Mouse (Mus musculus): ENCODE results near the gene Cenpl.
"Not testable (repeated sequence)": the region's sequence is repeated elsewhere in the genome, so short reads cannot be mapped to it uniquely, and the experiment has no call there.

Gene Cenpl

GRCm38 (mm10) chr1:161070352-161071271 lies at the start of gene Cenpl, which contains the start of gene Dars2:
Cenpl (plus strand) TSS chr1:161070713.
Dars2 (minus strand) TSS chr1:161070658.
- ATAC-seq (ENCODE audit: low TSS enrichment): peak; percentile 98

- peak; percentile 41; the same call in 1 of the 2 replicates for ATAC-seq (ENCODE audit: low TSS enrichment)
Measured at GRCm38 (mm10) chr1:161025410-161026210, 44.9 kb upstream of the Cenpl start.

GRCm38 (mm10) chr1:161027196-161027595 lies 43.3 kb upstream of the Cenpl start:
- no peak for ATAC-seq (ENCODE audit: low TSS enrichment)

DNA sequence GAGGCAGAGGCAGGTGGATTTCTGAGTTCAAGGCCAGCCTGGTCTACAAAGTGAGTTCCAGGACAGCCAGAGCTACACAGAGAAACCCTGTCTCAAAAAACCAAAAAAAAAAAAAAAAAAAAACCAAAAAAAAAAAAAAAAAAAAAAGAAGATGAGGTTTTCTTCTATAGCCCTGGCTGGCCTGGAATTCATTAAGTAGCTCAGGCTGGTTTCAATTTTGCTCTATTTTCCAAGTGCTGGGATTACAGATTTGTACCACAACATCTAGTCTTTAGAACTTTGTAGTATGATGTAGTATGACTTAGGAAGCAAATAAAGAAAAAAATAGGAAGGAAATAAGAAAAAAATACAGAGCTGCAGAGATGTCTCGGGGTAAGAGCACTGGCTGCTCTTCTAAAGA lies 42.1 kb upstream of the Cenpl start:
- ATAC-seq (ENCODE audit: low TSS enrichment): not testable (repeated sequence)

DNA sequence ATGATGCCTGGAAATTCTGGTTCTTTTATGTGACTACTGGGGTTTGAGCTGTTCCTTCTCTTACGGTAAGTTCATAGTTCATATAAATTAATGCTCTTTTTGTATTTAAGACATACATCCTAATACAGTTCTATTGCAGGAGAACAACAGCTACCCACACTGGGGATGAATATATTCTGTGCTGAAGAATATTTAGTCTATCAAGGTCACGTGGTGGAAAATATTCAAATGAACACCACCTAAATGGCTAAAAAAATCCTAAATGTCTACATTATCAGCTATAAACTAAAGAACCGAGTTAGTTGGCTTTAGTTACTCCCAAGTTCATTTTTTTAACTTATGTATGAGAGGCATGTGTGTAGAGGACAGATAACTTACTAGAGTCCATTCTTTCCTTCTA lies 40.5 kb upstream of the Cenpl start:
- ATAC-seq (ENCODE audit: low TSS enrichment): no peak

DNA sequence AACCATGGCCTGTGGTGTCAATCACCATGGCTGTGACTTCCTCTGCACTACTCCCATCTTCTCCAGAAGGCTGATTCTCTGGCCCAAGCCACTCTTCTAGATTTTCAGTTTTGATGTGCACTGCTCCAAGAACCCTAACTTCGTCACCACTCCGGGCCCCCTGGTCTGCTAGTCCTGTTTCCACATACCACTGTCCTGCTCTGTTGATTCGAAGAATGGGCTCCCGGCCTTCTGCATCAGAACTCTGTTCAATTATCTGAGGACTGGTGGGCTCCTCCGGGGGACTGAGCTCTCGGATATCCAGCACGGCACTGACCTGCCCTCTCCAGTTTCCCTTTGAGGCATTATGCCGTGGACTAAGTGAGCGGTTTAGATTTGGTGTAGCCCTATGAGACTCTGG lies 38.6 kb upstream of the Cenpl start:
- ATAC-seq (ENCODE audit: low TSS enrichment): no peak

- ATAC-seq (ENCODE audit: low TSS enrichment): no peak
Measured at GRCm38 (mm10) chr1:161032345-161032744, 38.2 kb upstream of the Cenpl start.

DNA sequence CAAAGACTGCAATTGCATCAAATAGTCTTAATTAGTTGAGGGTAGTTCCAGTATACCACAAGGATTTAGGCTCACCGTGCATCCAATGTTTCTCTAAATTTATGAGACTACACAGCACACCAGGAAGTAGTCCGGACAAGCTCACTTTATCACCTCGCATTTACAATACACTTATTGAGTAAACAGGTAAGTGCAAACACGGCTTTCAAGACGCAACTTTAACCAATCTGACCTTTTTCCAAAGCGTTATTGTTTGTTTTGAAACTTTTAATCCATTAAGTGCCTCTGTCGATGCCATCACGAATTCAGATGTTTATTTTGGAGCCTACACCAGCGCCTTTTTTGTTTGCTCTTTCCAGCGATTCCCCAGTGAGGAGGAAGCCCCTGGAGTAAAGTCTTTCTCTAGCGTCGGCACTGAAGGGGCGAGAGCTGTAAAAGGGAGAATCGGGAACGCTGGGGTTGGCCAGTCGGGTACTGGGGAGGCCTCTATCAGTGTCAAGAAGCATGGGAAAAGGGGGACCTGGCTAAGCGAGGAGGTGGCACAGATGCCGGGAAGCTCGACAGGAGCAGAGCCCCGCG lies 36.6 kb upstream of the Cenpl start:
- ATAC-seq (ENCODE audit: low TSS enrichment): peak; percentile 11

DNA sequence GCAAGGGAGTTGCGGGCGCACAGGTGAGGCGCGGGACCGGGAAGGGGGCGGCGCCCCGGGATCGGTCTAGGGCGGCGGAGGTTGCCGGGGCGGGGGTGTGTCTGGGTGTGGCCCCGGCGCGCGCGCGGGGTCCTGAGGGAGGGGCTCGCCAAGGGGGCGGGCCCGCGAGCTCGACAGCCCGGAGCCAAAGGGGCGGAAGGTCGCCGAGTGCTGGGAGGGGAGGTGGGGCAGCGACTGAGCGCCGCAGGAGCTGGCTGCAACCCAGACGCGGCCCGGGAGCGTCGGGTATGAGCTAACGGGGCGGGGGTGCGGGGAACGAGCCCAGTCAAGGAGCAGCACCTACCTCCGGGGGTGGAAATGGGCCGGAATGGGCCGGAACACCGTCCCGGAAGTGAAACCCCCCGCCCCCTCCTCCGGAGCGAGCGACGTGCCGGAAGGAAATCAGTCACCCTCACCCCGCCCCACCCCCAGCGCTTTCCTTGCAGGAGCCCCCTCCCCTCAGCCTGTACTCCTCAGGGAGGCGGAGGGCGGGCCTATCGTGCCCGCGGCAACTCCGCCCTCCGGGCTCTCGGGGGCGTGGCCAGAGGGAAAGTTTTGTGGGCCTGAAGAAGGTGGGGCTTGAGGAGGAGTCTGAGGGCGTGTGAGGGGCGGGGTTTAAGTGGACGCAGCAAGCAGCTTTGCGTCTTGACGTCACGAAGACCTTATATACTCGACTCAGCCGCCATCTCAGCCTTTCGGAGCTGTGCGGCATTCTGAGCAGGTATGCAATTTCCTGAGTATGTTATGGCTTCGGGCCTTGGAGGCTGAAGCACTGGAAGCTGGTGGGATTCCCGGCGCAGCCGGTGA lies 35.9 kb upstream of the Cenpl start, which contains the start of gene Zbtb37:
Gene Zbtb37 (minus strand): TSS at position 415 of the 846 bp plus-strand sequence.
- peak; percentile 80 for ATAC-seq (ENCODE audit: low TSS enrichment)

DNA sequence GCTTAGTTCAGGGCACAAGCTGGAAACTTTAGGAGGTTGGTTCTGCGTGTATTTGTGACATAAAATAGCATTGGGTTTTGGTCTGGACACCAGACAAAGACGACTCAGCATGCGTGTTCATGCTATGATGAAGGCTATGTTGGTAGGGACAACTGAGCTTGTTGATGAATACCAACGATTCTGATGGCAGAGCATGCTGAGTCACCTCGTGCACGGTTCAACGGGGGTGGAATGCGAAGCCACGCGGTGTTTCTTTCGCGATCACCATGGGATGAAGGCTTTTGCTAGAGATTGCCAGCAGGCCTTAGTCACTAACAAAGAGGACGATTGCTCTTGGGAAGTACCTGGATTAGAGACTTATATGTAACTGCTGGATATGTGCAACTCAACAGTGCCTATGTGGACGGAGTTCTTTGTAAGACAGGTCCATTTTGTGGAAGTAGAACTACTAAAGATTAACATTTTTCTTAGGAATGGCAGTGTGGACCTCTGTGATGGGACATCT lies 35.2 kb upstream of the Cenpl start:
- peak; percentile 39 for ATAC-seq (ENCODE audit: low TSS enrichment)

DNA sequence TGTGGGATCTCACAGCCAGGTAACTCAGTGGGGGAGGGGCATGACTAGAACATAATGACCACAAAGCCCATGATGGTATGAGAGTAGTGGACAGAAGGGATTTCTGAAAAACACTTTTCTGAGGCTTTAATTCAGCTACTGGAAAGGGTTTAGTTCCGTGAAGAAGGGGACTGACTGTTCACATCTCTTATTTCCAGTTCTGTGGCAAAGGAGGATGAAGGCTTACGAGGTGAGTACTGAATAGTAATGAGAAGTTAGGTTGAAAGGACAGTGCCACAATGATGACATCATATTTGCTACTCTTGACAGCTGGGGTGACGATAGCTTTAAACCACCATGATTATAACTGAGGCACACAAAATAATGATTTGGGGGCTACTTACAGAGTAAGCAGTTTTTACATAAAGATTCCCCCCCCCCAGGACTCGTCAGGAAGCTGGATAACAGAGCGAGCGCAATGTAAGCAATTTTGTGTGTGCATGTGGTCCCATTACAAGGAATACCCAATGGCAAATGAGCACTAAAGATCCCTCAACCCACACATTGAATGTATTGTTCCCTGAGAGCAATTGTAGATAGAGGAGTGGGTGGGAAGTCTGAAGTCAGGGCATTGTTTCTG lies 34.6 kb upstream of the Cenpl start:
- ATAC-seq (ENCODE audit: low TSS enrichment): no peak

DNA sequence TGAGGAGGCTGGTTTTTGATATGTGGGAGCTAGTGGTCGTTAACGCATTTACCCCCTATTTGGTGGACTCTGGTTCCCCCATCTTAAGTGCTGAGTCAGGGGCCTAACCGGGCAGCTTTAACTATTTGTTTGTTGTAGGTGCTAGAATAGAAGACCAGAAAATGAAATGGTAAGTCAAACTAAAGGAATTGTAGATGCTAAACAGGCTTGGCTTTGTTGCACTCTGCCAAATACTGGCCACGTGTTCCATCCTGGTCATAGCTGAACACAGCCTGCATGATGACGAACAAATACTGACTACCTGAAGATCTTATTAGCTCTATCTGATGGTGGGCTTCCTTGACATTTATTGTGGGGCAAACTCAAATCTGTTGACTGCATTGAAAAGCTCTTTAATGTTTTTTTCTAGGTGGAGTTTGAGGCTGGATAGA lies 34.1 kb upstream of the Cenpl start:
- ATAC-seq (ENCODE audit: low TSS enrichment): no peak

DNA sequence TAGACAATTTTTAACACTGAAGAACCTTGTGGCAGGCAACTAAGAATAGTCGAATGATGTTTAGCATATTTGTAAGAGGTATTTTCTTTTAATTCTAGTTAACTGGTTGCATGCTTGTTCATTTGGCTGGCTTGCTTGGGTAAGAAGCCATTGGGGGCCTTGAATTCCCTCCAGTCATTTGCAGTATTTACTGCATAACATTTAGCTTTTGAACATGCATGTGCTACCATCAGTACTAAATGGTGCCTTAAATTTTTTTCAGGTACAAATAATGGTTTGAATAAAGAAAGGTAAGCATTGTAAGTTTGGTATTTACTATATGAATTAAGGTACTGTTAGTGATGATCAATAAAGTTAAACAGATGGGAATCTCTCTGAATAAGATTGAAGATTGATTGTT lies 33.5 kb upstream of the Cenpl start:
- ATAC-seq (ENCODE audit: low TSS enrichment): no peak

GRCm38 (mm10) chr1:161037599-161037998 lies 32.9 kb upstream of the Cenpl start:
- no peak for ATAC-seq (ENCODE audit: low TSS enrichment)

GRCm38 (mm10) chr1:161038004-161038403 lies 32.5 kb upstream of the Cenpl start:
- ATAC-seq (ENCODE audit: low TSS enrichment): no peak

DNA sequence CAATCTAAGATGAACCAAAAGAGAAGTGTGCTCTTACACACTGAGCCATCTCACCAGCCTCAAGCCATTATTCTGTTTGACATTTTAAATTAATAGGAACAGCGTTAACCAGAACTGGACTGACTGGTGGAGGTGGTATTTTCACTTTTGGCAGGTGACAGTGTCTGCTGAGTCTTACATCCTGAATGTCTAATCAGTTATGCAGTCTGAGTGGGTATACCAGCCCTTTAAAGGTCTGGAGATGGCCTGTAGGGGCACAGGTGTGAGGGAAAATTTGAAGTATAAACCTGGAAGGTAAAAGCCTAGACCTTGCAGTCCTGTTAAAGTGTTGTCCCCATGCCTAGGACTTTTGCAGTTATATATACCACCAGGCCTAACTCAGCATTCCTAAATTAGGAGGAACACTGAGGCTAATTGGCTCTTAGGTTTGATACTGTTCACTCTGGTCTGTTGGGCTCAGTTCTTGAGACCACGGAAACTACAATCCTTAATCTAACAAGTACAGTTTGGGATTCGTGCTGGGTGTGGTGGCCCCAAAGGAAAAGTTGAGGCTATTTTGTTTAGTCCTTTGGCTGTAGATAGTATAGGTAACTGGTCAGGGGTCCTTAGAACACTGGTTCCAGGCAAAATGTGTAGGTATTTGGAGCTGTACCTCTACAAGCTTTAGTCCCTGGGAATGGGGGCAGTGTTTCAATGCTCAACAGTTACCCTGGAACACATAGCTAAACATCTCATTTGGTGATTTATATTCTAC lies 31.4 kb upstream of the Cenpl start:
- ATAC-seq (ENCODE audit: low TSS enrichment): no peak

DNA sequence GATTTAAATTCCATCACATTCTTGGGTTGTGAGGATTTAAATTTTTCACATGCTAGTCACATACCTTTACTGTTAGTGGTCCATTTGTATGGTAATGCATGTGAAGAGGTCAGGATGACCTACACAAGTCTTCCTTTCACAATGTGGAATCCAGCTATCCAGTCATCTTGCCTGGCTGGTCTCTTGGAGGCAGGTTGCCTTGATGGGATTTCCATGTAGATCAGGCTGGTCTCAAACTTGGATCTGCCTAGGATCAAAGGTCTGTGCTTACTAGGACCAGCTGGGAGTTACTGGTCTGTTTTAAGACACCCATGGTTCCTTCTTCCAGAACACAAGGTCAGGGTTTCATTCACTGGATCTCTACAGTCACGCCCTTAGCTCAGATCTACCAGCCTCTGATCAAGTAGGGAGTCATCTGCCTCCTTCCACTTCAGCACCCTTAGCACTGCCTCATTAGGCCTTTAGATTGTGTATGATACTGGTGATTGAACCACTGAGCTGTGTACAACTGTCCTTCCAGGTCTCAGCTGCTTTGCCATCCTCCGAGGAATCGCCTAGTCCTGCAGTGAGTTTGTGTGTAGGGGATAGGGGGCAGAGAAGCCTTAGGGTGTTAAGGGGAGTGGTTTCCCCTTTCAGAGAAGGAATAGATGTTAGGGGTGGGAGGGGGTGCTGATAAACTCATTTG lies 30.6 kb upstream of the Cenpl start:
- no peak for ATAC-seq (ENCODE audit: low TSS enrichment)

GRCm38 (mm10) chr1:161040426-161040770 lies 30.1 kb upstream of the Cenpl start:
- ATAC-seq (ENCODE audit: low TSS enrichment): no peak

DNA sequence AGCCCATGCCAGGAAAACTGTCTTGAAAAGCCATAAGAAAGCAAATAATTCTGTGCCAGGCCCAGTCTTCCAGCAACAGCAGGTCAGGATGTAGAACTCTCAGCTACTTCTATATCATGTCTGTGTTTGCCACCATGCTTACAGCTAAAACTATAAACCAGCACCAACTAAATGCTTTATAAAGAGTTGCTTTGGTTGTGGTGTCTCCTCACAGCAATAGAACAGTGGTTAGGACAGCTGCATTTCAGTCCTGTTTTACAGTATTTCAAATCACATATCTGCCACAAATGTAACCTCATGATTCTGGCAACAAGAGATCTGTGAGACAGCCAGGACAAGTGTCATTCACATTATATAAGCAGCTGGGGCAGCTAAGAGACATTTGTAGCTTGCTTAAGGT lies 29.7 kb upstream of the Cenpl start:
- ATAC-seq (ENCODE audit: low TSS enrichment): no peak

All from frontal cortex, adult (tissue).